ENCODE assay signal across 8 mouse cellular contexts in the genomic region with DNA sequence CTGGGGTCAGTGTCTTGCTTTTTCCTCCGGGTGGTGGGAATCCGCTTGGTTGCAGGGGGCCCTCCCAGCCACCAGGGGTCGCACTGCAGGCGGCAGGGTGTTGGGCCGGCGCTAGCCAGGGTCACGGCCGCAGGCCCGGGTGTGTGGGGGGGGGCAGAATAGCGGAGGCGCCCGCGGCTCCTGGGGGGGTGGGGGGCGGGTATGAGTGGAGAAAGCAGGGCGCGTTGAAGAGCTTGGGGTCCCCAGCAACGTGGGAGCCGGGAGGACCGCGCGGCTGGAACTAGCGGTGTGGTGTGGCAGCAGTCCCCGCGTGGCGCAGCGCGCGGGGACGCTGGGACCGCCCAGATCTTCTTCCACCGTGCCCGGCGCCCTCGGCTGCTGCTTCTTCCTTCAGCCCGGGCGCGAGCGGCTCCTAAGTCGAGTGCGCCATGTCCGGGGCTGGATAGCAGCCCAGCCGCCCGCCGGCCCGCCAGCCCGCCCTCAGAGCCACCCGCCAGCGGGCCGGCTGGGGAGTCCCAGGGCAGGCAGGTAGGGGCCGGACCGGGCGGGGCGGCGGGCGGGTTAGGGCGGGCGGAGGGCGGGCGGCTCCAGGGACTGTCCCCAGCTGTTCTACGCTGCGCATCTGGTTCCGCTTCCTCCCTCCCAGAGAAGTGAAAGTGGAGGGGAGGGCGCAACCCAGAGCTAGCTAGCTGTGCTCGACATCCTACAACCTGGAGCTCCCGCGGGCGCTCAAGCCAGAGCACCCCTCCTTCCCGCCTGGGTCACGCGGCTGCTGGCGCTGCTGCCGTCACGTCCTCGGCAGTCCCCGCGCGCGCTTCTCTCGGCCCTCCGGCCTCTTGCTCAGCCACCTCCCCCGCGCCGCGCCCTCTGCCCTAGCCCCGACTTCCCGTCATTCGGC. TPM values are rescaled to one million over a fixed set of nuclear protein-coding genes. Genes with fewer than 3 reads are reported as not detected.
DNase-seq lines count a peak whose midpoint lies in the region; ATAC-seq lines count a peak whose summit lies in the region.

A gene (plus strand): TSS at position 152 of the 898 bp plus-strand sequence.

- peak; percentile 95 for DNase-seq in adrenal gland, adult 18-20 months (ENCODE audit: low spot score in 2 of 2)
- DNase-seq in embryo, embryonic 11 days = peak; percentile 90
- DNase-seq in gastrocnemius, postnatal 25 days = peak; percentile 92
- DNase-seq in left cerebral cortex, postnatal 10 days (ENCODE audit: extremely low spot score in 1 of 2, low spot score in 2 of 2) = peak; percentile 74 to 95
- DNase-seq in right cerebral cortex, postnatal 10 days (ENCODE audit: low spot score in 2 of 2) = peak; percentile 90
- peak; percentile 92 for DNase-seq in urinary bladder, postnatal 14 days (ENCODE audit: low spot score)

- intact Hi-C loops in left cerebral cortex, postnatal 10 days (cut with DNase I) = loop anchor here (5.0 kb wide), 2 partner anchors 87 to 107 kb away; no protein-coding TSS in a partner anchor

- peak; percentile 90 for ATAC-seq in inflammation-experienced regulatory T-cells, adult 6 months
- peak; percentile 73 for ATAC-seq in megakaryocyte progenitor cell, adult 5-6 weeks (replicated peaks; ENCODE audit: poor library complexity)

RNA-seq across cellular contexts. Expression of the gene that starts here (rescaled TPM):
- total RNA-seq in adrenal gland, adult 18-20 months (2021) = 1 to 10 TPM; 8.6 to 9.1 TPM
- total RNA-seq in gastrocnemius, postnatal 25 days (2021) = 10 to 100 TPM; 71.3 to 76.9 TPM
- 10 to 100 TPM; 19.6 to 25.8 (median 24.2) TPM for polyA plus RNA-seq in inflammation-experienced regulatory T-cells, adult 6 months (2017; shearing (Covaris generic))
- 10 to 100 TPM; 25.2 to 27.1 TPM for total RNA-seq in left cerebral cortex, postnatal 10 days (2021)
- 16.5 and 21.9 TPM in 2 replicates for total RNA-seq in megakaryocyte progenitor cell, adult 5-6 weeks (2015)
- 8.9 and 10.4 TPM in 2 replicates for total RNA-seq in megakaryocyte progenitor cell, adult 5-6 weeks (2017)

Comparison
In these comparisons a context has a peak if more than half of its experiments do, and no peak if none do; other contexts are left out.
1. Peak in every context shown above with its lines: DNase-seq and ATAC-seq.